Mouse (Mus musculus) retina, postnatal 7 days (tissue): ENCODE measurements at regions not wholly inside any gene's neighbourhood (a gene's known extent, or its start where the extent isn't known, plus 50 kb on each side); places are given as distances from the start of the nearest gene placed in this dataset.

Source experiments
- DNase-seq: peaks from one replicate; pipeline ENCODE4 v3.0.0-alpha.2; 2012; ENCODE audit warnings: low read depth, low spot score

- no peak for DNase-seq
Measured at GRCm38 (mm10) chr9:56547291-56547977, 129.0 kb downstream of the Hmg20a start.

GRCm38 (mm10) chr9:56549774-56550173 is 131.4 kb downstream of the Hmg20a start:
- no peak for DNase-seq

DNA sequence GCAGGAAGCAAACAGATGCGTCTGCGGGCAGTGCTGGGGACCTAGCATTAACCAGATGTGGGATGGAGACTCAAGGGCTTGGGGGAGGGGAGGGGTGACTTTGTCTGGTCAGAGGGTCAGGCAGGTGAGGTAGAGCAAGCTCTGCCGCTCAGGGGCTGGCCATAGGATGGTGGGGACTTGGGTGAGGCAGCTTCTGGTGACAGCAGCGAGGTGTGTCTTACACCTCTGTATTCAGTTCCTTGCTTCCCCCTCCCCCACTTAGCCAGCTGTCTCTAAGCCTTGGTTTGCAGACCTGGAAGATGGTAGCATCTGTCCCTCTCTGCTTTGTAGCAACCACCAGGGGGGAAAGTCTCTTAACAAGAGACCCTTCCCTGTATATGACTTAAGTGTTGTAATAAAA is 131.8 kb downstream of the Hmg20a start:
- no peak for DNase-seq

DNA sequence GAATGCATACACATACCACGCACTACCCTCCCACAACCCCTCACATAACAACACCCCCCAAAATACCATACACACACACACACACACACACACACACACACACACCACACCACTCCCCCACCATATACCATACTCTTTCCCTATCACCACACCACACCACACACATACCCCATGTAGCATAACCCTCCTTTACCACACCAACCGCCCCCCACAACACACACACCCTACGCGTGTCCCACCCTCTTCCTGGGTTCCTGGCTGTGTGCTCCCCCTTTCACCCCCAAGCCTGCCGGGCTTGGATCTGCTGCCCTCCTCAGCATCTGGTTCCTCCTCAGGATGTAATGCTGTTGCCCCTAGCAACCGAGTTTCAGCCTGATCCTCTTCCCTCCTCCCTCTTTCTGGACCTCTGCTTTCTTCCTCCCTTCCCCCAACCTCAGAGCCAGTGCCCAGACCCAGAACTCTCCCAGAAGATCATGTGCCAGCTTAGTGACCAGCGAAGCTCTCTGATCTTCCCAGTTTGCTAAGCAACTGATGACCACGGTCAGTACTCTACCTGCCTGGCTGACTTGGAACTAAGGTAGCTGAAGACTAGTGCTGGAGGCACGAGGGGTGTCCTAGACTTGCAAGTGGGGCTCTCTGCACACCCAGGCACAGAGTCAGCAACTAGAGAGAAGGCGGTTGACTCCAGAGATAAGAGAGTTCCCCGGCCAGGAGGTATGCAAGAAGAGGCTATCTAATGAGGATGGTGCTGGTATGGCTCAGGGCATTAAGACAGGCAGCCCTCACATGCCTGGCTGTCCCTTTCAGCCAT is 133.2 kb downstream of the Hmg20a start:
- no peak for DNase-seq

DNA sequence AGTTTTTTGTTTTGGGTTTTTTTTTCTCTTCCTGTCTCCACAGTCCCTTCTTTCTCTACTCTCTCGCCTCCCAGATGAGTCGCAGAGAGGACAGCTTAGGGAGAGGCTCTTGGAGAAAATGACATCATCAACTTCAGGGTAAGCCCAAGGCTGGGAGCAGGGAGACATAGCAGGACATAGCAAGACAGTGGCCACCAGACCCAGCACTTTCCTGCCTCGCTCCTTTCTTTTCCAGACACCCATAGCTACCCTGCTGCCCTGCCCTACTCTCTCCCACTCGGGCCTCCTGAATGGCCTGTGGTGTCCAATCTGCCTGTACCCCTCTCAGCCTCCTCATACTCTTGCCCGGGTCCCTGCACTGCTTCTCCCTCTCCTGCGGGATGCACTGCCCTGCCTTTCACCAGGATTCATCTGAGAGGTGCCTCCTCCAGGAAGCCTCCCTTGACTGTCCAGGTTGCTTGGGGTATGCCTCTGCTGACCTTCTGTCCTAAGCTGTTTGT is 133.8 kb downstream of the Hmg20a start:
- DNase-seq, result no peak

GRCm38 (mm10) chr9:56552766-56553165 is 134.4 kb downstream of the Hmg20a start:
- peak; percentile 58 for DNase-seq

DNA sequence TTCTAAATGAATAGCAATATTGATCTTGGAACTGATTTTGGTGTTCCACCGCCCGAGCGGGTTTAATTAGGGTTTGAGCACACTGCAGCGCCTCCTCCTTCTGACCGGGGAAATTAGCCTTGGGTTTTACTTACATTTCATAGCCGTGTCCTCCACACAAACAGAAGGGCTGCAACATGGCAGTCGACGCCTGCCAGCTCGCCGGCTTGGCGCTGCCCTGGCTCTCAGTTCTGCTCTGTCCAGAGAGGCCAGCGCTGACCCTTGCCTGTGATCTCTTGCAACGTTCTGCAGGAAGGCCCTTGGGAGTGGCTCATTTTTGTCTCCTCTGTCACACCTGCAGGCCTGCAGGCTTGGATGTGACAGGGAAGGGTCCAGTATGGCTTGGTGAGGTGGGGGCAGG is 135.2 kb downstream of the Hmg20a start:
- DNase-seq, result no peak

- DNase-seq, result no peak
Measured at GRCm38 (mm10) chr9:56554096-56554495, 135.7 kb downstream of the Hmg20a start.

- DNase-seq, result no peak
Measured at GRCm38 (mm10) chr9:56559618-56560144, 141.3 kb downstream of the Hmg20a start.

GRCm38 (mm10) chr9:56562440-56562839 is 144.0 kb downstream of the Hmg20a start:
- DNase-seq, result no peak

DNA sequence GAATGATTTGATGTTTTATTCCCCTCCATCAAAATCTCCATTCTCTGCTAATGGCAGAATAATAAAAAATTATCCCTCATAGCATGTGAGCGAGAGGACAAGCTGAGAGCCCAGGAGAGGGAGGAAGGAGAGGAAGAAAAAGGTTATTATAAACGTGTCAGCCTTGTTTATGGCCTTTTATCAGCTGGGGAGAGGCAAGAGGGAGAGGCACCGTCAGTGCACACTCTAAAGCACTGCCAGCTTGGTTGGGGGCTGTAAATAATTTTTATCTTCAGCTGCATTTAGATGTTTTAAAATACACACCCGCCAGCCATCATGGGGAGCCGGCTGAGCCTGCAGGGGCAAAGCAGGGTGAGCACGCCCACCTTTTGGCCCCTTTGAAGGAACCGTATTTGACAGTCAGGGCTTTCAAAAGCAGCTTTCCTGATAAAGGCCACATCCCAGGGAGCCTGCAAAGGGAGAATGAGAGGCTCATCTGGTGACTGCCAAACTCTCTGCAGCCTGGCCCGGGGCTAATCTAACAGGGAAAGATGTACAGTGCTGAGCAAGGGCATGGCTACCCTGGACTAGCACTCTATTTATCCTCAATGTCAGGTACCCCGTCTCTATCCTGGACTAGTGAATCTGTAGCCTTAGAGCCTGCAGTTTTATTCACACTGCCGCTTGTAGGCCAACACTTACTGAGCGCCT is 145.8 kb downstream of the Hmg20a start:
- DNase-seq, result no peak
